Mouse (Mus musculus): Measurements from ENCODE around the gene Nagpa. TPM values are rescaled to one million over a fixed set of nuclear protein-coding genes. Genes with fewer than 3 reads are reported as not detected.

Nagpa gene
- 47.9 and 52.6 TPM in 2 replicates for polyA plus RNA-seq (2012; rRNA removed; ENCODE audit: low replicate concordance)

DNA sequence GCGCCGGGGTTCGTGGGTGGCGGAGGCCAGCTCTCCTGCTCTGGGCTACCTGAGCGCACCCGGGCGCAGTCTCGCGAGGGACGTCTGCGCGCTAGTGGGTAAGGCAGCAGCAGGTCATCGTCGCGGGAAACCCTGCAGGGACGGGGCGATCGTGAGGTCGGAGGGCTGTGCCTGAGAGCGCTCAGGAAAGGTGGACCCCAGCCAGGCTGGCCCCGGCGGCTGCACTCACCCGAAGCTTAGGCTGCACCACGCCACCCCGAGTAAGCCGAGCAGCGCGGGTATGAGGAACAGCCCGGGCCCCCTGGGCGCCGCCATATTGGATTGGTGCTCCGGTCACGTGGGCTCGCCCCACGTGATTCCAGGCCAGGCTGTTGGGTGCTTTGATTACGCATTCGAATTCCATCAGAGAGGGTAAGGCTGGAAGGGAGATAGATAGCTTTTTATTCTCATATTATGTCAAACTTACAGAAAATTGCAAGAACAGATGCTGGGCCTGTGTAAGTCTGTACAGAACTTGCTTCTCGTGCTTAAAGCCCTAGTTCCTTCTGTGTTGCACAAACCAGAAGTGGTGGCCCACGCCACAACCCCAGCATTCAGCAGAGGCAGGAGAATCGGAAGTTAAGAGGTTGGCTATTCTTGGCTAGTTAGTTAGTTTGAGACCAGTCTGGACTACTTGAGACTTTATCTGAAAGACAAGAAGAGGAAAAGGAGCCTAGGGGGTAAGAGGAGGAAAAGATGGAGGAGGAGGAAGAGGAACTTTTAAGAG is at the start of gene Nagpa:
Gene Nagpa, minus strand, starts transcription at position 345 of the 766 bp plus-strand sequence.

DNA sequence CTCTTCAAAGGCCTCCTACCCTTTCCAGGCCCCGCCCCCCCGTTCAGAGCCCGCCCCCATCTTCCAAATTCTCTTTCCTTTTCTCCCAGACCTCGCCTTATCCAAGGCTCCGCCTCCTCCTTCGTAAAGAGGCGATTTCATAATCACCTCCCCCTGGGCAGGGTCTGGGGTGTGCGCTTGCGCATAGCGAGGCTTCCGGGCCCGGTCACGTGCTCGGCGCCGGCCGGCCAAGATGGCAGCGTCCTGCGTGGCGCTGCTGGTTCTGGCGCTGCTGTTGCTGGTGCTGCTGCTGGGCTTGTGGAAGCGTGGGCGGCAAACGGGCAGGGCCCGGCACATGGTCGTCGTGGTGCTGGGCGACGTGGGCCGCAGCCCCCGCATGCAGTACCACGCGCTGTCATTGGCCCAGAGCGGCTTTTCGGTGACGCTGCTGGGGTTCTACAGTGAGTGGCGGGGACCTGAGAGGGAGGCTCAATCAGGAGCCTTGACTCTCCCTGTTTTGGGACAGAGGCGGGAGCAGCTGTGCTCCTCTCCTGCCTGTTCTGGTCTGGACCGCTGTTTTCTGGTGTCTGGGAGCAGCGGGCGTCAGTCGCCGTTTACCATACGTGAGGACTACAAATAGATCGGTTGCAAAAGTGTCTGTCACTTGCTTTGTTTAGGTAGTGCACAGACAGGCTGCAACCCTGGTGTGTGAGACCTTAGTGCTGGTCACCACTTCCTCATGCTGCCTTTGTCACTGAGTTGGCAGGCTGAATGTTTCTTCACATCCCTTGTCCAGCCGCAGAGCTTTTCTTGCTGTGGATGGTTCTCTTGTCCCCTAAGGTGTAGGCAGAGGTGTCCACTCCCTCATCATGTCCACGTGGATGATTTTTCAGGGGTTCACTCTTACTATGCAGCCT is 29.9 kb upstream of the Nagpa start, which contains the start of gene Alg1:
Gene Alg1, plus strand, starts transcription at position 204 of the 896 bp plus-strand sequence.

DNA sequence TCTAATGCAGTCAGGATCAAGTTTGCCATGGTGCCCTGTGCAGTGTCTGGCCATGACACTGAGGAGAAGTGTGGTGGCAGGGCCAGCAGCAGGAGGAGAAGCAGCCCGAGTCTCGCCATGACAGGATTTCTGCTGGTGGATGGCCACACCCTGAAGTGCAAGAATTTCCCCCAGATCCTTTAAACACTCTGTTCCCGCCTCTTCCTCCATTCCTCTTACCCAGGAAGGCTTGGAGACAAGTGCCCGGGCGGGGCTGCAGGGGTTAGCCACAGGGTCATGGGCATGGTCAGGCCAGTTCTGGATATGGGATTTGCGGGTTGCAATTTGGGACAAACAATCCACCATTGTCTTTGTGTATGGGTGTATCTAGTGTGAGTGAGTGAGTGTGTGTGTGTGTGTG is 18.3 kb upstream of the Nagpa start, which contains the start of gene AU021092:
Gene AU021092, minus strand, starts transcription at position 160 of the 400 bp plus-strand sequence.

DNA sequence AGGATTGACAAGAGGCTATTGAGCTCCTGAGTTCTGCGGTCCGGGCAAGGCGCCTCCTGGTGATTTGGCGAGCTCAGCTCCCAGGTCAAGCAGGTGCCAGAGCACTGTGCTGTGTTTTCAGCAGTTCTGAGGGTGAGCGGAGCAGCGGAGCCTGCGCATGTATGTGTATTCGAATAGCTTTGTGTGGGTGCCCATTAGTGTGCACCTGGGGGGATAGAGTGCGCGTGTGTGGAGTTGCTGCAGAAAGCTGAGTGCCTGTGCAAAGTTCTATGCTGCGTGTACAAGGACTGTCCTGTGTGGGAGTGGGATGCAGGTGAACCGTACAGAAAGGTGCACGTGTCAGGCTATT is 56.8 kb downstream of the Nagpa start, which contains the start of gene Sec14l5:
Gene Sec14l5, plus strand, starts transcription at position 73 of the 349 bp plus-strand sequence.

Other genes with a start within 250 kb of the Nagpa start
- 49.7 and 51.0 TPM in 2 replicates for gene Anks3, start 239.8 kb downstream of the Nagpa start, polyA plus RNA-seq (2012; rRNA removed; ENCODE audit: low replicate concordance)
- not detected in 2 replicates for gene Sept12, start 206.2 kb downstream of the Nagpa start, polyA plus RNA-seq (2012; rRNA removed; ENCODE audit: low replicate concordance)
- gene Smim22, start 196.7 kb downstream of the Nagpa start, polyA plus RNA-seq (2012; rRNA removed; ENCODE audit: low replicate concordance): 19.8 and 26.5 TPM in 2 replicates
- gene Rogdi, start 190.5 kb downstream of the Nagpa start, polyA plus RNA-seq (2012; rRNA removed; ENCODE audit: low replicate concordance): 134 and 212 TPM in 2 replicates
- gene Glyr1, start 154.1 kb downstream of the Nagpa start, polyA plus RNA-seq (2012; rRNA removed; ENCODE audit: low replicate concordance): 51.4 and 80.5 TPM in 2 replicates
- 32.7 and 45.9 TPM in 2 replicates for gene Ubn1, start 154.0 kb downstream of the Nagpa start, polyA plus RNA-seq (2012; rRNA removed; ENCODE audit: low replicate concordance)
- 2.0 and 3.6 TPM in 2 replicates for gene Ppl, start 71.6 kb downstream of the Nagpa start, polyA plus RNA-seq (2012; rRNA removed; ENCODE audit: low replicate concordance)
- gene Sec14l5, start 56.9 kb downstream of the Nagpa start, polyA plus RNA-seq (2012; rRNA removed; ENCODE audit: low replicate concordance): 0.26 and 8.9 TPM in 2 replicates
- 3.4 and 3.8 TPM in 2 replicates for gene AU021092, start 18.3 kb upstream of the Nagpa start, polyA plus RNA-seq (2012; rRNA removed; ENCODE audit: low replicate concordance)
- gene Alg1, start 29.6 kb upstream of the Nagpa start, polyA plus RNA-seq (2012; rRNA removed; ENCODE audit: low replicate concordance): 63.7 and 65.6 TPM in 2 replicates
- gene Eef2kmt, start 52.0 kb upstream of the Nagpa start, polyA plus RNA-seq (2012; rRNA removed; ENCODE audit: low replicate concordance): 58.8 and 76.6 TPM in 2 replicates

Data from mammary gland, adult 2 months (tissue).